Mouse (Mus musculus) midbrain, embryonic 13.5 days (tissue): Measurements from ENCODE around the gene Itm2c. TPM values are rescaled to one million over a fixed set of nuclear protein-coding genes. Genes with fewer than 3 reads are reported as not detected.

Source experiments
- ATAC-seq: fragments of 200-750 bp; cut with Nextera tagmentation; 2 replicates; pipeline ENCODE4 v1.8.0; 2017; ENCODE audit warnings: mild to moderate bottlenecking, moderate TSS enrichment, moderate library complexity
- H3K27ac ChIP-seq: fragments of 300-500 bp; sonication (generic); 2 replicates; pipeline ENCODE4 v1.5.1; 2015; ENCODE audit warnings: inconsistent platforms, mild to moderate bottlenecking, moderate library complexity
- H3K27me3 ChIP-seq: fragments of 300-500 bp; sonication (generic); 2 replicates; pipeline ENCODE4 v1.6.1; 2015; ENCODE audit warnings: mild to moderate bottlenecking, inconsistent platforms
- H3K36me3 ChIP-seq: fragments of 300-500 bp; sonication (generic); 2 replicates; pipeline ENCODE4 v1.6.1; 2015; ENCODE audit warnings: mild to moderate bottlenecking, inconsistent platforms
- H3K4me1 ChIP-seq: fragments of 300-500 bp; sonication (generic); replicated peaks from 2 replicates; pipeline ENCODE4 v1.6.1; 2015; ENCODE audit warnings: inconsistent platforms
- H3K4me2 ChIP-seq: fragments of 300-500 bp; sonication (generic); replicated peaks from 2 replicates; pipeline ENCODE4 v1.6.1; 2015; ENCODE audit warnings: moderate library complexity, mild to moderate bottlenecking, inconsistent platforms
- H3K4me3 ChIP-seq: fragments of 300-500 bp; sonication (generic); replicated peaks from 2 replicates; pipeline ENCODE4 v1.5.1; 2015; ENCODE audit warnings: mild to moderate bottlenecking, inconsistent platforms
- H3K9ac ChIP-seq: fragments of 300-500 bp; sonication (generic); replicated peaks from 2 replicates; pipeline ENCODE4 v1.6.1; 2015; ENCODE audit warnings: mild to moderate bottlenecking, inconsistent platforms
- H3K9me3 ChIP-seq: fragments of 300-500 bp; sonication (generic); 2 replicates; pipeline ENCODE4 v1.6.1; 2016; ENCODE audit warnings: mild to moderate bottlenecking, inconsistent platforms
- WGBS: fragments of 180-500 bp; shearing (Covaris S2); methylation state at CpG from one replicate; pipeline ENCODE4 v1.1.7; 2015; 5-methylcytosine and 5-hydroxymethylcytosine counted together
- polyA plus RNA-seq: library from polyadenylated mRNA; unstranded; fragments of >200 nt; fragmentation: Nextera tagmentation; extraction: Ambion mirVana; gene quantifications from 2 replicates; pipeline ENCODE4 v1.2.1, GENCODE M21; 2015

The Itm2c gene
- polyA plus RNA-seq, 1 experiment from 2014 or later, result 201 TPM

GRCm38 (mm10) chr1:85901516-85902107, 7.5 kb downstream of the Itm2c start:
- peak; percentile 65 for ATAC-seq
- Histone ChIP-seq H3K4me3 (no peak overlapping the region), H3K4me2 (no peak overlapping the region)

GRCm38 (mm10) chr1:85902108-85902561, 8.1 kb downstream of the Itm2c start:
- ATAC-seq, result peak; percentile 78

More at GRCm38 (mm10) chr1:85901516-85902107, 7.5 kb downstream of the Itm2c start:
- Histone ChIP-seq H3K36me3 (peaks cover 40% of the 10 kb centered on the region), H3K27me3 (no peaks in the 10 kb centered on the region), H3K9me3 (no peaks in the 10 kb centered on the region), H3K27ac (peak overlapping the region; percentile 76), H3K4me1 (peaks cover 65% of the 10 kb centered on the region), H3K9ac (0 out of 2 replicates have a peak overlapping the region, but pooled peaks have one; percentile 10)
- WGBS, result 58% methylated on average over 3 of the region's 3 CpGs

GRCm38 (mm10) chr1:85906892-85907291, 12.8 kb downstream of the Itm2c start:
- H3K4me2 ChIP-seq, result no peak overlapping the region
- peaks cover 12% of the 10 kb centered on the region for H3K4me1 ChIP-seq
- ATAC-seq, result no peak
- WGBS, result 95% methylated on average over 12 of the region's 12 CpGs
- H3K36me3 ChIP-seq, result peaks cover 69% of the 10 kb centered on the region
- no peaks in the 10 kb centered on the region for H3K27me3 ChIP-seq
- no peak overlapping the region for H3K4me3 ChIP-seq
- no peaks in the 10 kb centered on the region for H3K9me3 ChIP-seq
- H3K27ac ChIP-seq, result no peak overlapping the region
- H3K9ac ChIP-seq, result no peak overlapping the region

More at GRCm38 (mm10) chr1:85902108-85902561, 8.1 kb downstream of the Itm2c start:
- 38% methylated on average over 7 of the region's 7 CpGs for WGBS
- peaks cover 45% of the 10 kb centered on the region for H3K36me3 ChIP-seq
- no peaks in the 10 kb centered on the region for H3K9me3 ChIP-seq
- no peaks in the 10 kb centered on the region for H3K27me3 ChIP-seq
- no peak overlapping the region for H3K9ac ChIP-seq
- H3K4me2 ChIP-seq, result no peak overlapping the region
- H3K4me1 ChIP-seq, result peaks cover 59% of the 10 kb centered on the region
- no peak overlapping the region for H3K4me3 ChIP-seq
- H3K27ac ChIP-seq, result peak overlapping the region; percentile 76

- Histone ChIP-seq H3K4me1 (no peaks in the 10 kb centered on the region), H3K4me2 (no peak overlapping the region), H3K27me3 (no peaks in the 10 kb centered on the region), H3K9me3 (no peaks in the 10 kb centered on the region), H3K4me3 (no peak overlapping the region), H3K36me3 (peaks cover 56% of the 10 kb centered on the region), H3K27ac (peak overlapping the region; percentile 36), H3K9ac (no peak overlapping the region)
- peak; percentile 41; the same call in 1 of the 2 replicates for ATAC-seq
- WGBS, result 67% methylated on average over 13 of the region's 13 CpGs
Observed at GRCm38 (mm10) chr1:85908754-85909590, 14.9 kb downstream of the Itm2c start.

- Histone ChIP-seq H3K9ac (no peak overlapping the region), H3K36me3 (peaks cover 14% of the 10 kb centered on the region), H3K4me3 (no peak overlapping the region), H3K27me3 (no peaks in the 10 kb centered on the region), H3K4me2 (no peak overlapping the region), H3K4me1 (peaks cover 23% of the 10 kb centered on the region), H3K27ac (no peak overlapping the region), H3K9me3 (no peaks in the 10 kb centered on the region)
- whole genome bisulfite sequencing, result 93% methylated on average over 7 of the region's 7 CpGs
- ATAC-seq, result no peak
Observed at GRCm38 (mm10) chr1:85913078-85913755, 19.1 kb downstream of the Itm2c start.

GRCm38 (mm10) chr1:85915890-85916289, 21.8 kb downstream of the Itm2c start:
- H3K9ac ChIP-seq, result no peak overlapping the region
- no peak for ATAC-seq
- no peaks in the 10 kb centered on the region for H3K9me3 ChIP-seq
- peaks cover 27% of the 10 kb centered on the region for H3K4me1 ChIP-seq
- H3K36me3 ChIP-seq, result no peaks in the 10 kb centered on the region
- H3K4me3 ChIP-seq, result no peak overlapping the region
- H3K4me2 ChIP-seq, result no peak overlapping the region
- H3K27me3 ChIP-seq, result no peaks in the 10 kb centered on the region
- H3K27ac ChIP-seq, result peak overlapping the region; percentile 92

- 2% methylated on average over 4 of the region's 4 CpGs for WGBS
- ATAC-seq, result peak; percentile 93
- Histone ChIP-seq H3K27me3 (no peaks in the 10 kb centered on the region), H3K4me3 (no peak overlapping the region), H3K9me3 (no peaks in the 10 kb centered on the region), H3K9ac (no peak overlapping the region), H3K4me2 (peak overlapping the region; percentile 6; the same call in 1 of the 2 replicates), H3K4me1 (peaks cover 31% of the 10 kb centered on the region), H3K36me3 (no peaks in the 10 kb centered on the region), H3K27ac (peak overlapping the region; percentile 92)
Observed at GRCm38 (mm10) chr1:85916830-85917450, 22.9 kb downstream of the Itm2c start.

- Histone ChIP-seq H3K4me1 (peaks cover 45% of the 10 kb centered on the region), H3K4me3 (no peak overlapping the region), H3K27ac (no peak overlapping the region), H3K36me3 (no peaks in the 10 kb centered on the region), H3K9ac (no peak overlapping the region), H3K9me3 (no peaks in the 10 kb centered on the region), H3K4me2 (no peak overlapping the region), H3K27me3 (no peaks in the 10 kb centered on the region)
- no peak for ATAC-seq
- 90% methylated on average over 7 of the region's 7 CpGs for WGBS
Observed at GRCm38 (mm10) chr1:85919621-85920020, 25.5 kb downstream of the Itm2c start.

- H3K9me3 ChIP-seq, result no peaks in the 10 kb centered on the region
- H3K4me3 ChIP-seq, result no peak overlapping the region
- peaks cover 36% of the 10 kb centered on the region for H3K4me1 ChIP-seq
- WGBS, result 84% methylated on average over 7 of the region's 7 CpGs
- peak overlapping the region; percentile 17; the same call in 1 of the 2 replicates for H3K27ac ChIP-seq
- H3K36me3 ChIP-seq, result no peaks in the 10 kb centered on the region
- ATAC-seq, result no peak
- H3K4me2 ChIP-seq, result no peak overlapping the region
- no peaks in the 10 kb centered on the region for H3K27me3 ChIP-seq
- H3K9ac ChIP-seq, result no peak overlapping the region
Observed at GRCm38 (mm10) chr1:85921725-85922124, 27.6 kb downstream of the Itm2c start.

- Histone ChIP-seq H3K9ac (no peak overlapping the region), H3K4me3 (no peak overlapping the region), H3K27ac (peak overlapping the region; percentile 17; the same call in 1 of the 2 replicates), H3K36me3 (no peaks in the 10 kb centered on the region), H3K4me2 (no peak overlapping the region), H3K9me3 (no peaks in the 10 kb centered on the region), H3K27me3 (no peaks in the 10 kb centered on the region), H3K4me1 (peaks cover 30% of the 10 kb centered on the region)
- 57% methylated on average over 7 of the region's 7 CpGs for WGBS
- ATAC-seq, result peak; percentile 49
Observed at GRCm38 (mm10) chr1:85922127-85922864, 28.2 kb downstream of the Itm2c start.

GRCm38 (mm10) chr1:85922865-85923211, 28.8 kb downstream of the Itm2c start:
- Histone ChIP-seq H3K27me3 (no peaks in the 10 kb centered on the region), H3K4me1 (peaks cover 29% of the 10 kb centered on the region), H3K9ac (no peak overlapping the region), H3K36me3 (no peaks in the 10 kb centered on the region), H3K4me2 (no peak overlapping the region), H3K27ac (no peak overlapping the region), H3K4me3 (no peak overlapping the region), H3K9me3 (no peaks in the 10 kb centered on the region)
- WGBS, result 74% methylated on average over 5 of the region's 5 CpGs
- ATAC-seq, result no peak
